Mouse (Mus musculus) liver, embryonic 15.5 days (tissue): ENCODE measurements around the gene Stx17. TPM values are rescaled to one million over a fixed set of nuclear protein-coding genes. Genes with fewer than 3 reads are reported as not detected.

ENCODE experiments used
- ATAC-seq: fragments of 200-750 bp; cut with Nextera tagmentation; 2 replicates; pipeline ENCODE4 v1.8.0; 2017; ENCODE audit warnings: moderate number of reproducible peaks, mild to moderate bottlenecking, moderate library complexity; ENCODE audit not compliant: insufficient read depth
- H3K27ac ChIP-seq: fragments of 300-500 bp; sonication (generic); replicated peaks from 2 replicates; pipeline ENCODE4 v1.5.1; 2015; ENCODE audit warnings: mild to moderate bottlenecking, inconsistent platforms
- H3K27me3 ChIP-seq: fragments of 300-500 bp; sonication (generic); 2 replicates; pipeline ENCODE4 v1.6.1; 2015; ENCODE audit warnings: mild to moderate bottlenecking, inconsistent platforms
- H3K36me3 ChIP-seq: fragments of 300-500 bp; sonication (generic); replicated peaks from 2 replicates; pipeline ENCODE4 v1.6.1; 2015; ENCODE audit warnings: moderate library complexity, mild to moderate bottlenecking, inconsistent platforms
- H3K4me1 ChIP-seq: fragments of 300-500 bp; sonication (generic); replicated peaks from 2 replicates; pipeline ENCODE4 v1.6.1; 2015; ENCODE audit warnings: inconsistent platforms
- H3K4me2 ChIP-seq: fragments of 300-500 bp; sonication (generic); 2 replicates; pipeline ENCODE4 v1.6.1; 2015; ENCODE audit warnings: moderate library complexity, mild to moderate bottlenecking, inconsistent platforms
- H3K4me3 ChIP-seq: fragments of 300-500 bp; sonication (generic); replicated peaks from 2 replicates; pipeline ENCODE4 v1.5.1; 2015; ENCODE audit warnings: mild to moderate bottlenecking, inconsistent platforms
- H3K9ac ChIP-seq: fragments of 300-500 bp; sonication (generic); 2 replicates; pipeline ENCODE4 v1.6.1; 2015; ENCODE audit warnings: moderate library complexity, mild to moderate bottlenecking, inconsistent platforms
- H3K9me3 ChIP-seq: fragments of 300-500 bp; sonication (generic); replicated peaks from 2 replicates; pipeline ENCODE4 v1.6.1; 2016; ENCODE audit warnings: inconsistent platforms
- WGBS: fragments of 180-500 bp; shearing (Covaris S2); methylation state at CpG from one replicate; pipeline ENCODE4 v1.1.7; 2015; ENCODE audit warnings: mixed read lengths; ENCODE audit not compliant: insufficient replicate concordance; 5-methylcytosine and 5-hydroxymethylcytosine counted together
- polyA plus RNA-seq: library from polyadenylated mRNA; unstranded; fragments of >200 nt; fragmentation: Nextera tagmentation; extraction: Ambion mirVana; gene quantifications from 2 replicates; pipeline ENCODE4 v1.2.1, GENCODE M21; 2015

The Stx17 gene
- polyA plus RNA-seq = 15.3 and 17.5 TPM in 2 replicates

GRCm38 (mm10) chr4:48124773-48125469 lies at the start of gene Stx17:
TSS of gene Stx17 (plus strand) at chr4:48124915.
- H3K36me3 ChIP-seq = no peaks in the 10 kb centered on the region
- peak within 1 kb of the TSS; percentile 89 for H3K4me3 ChIP-seq
- H3K27ac ChIP-seq = peak within 1 kb of the TSS; percentile 81
- peaks cover 12% of the 10 kb centered on the region; the same call in 1 of the 2 replicates for H3K27me3 ChIP-seq
- H3K4me1 ChIP-seq = peaks cover 17% of the 10 kb centered on the region
- no peaks in the 10 kb centered on the region for H3K9me3 ChIP-seq
- peak; percentile 100 for ATAC-seq
- H3K9ac ChIP-seq = peak within 1 kb of the TSS; percentile 94
- under 1% methylated on average over 58 of the region's 58 CpGs for WGBS
- H3K4me2 ChIP-seq = peak within 1 kb of the TSS; percentile 78

- Histone ChIP-seq H3K27me3 (peaks cover 31% of the 10 kb centered on the region), H3K27ac (no peak overlapping the region), H3K4me2 (no peak overlapping the region), H3K36me3 (no peaks in the 10 kb centered on the region), H3K9ac (no peak overlapping the region), H3K4me3 (no peak overlapping the region), H3K9me3 (no peaks in the 10 kb centered on the region), H3K4me1 (no peaks in the 10 kb centered on the region; the same call in 1 of the 2 replicates)
- 55% methylated on average over 13 of the region's 13 CpGs for WGBS
- ATAC-seq = no peak
Observed at GRCm38 (mm10) chr4:48076693-48077471, 47.8 kb upstream of the Stx17 start.

- Histone ChIP-seq H3K36me3 (no peaks in the 10 kb centered on the region), H3K9me3 (no peaks in the 10 kb centered on the region), H3K4me2 (no peak overlapping the region), H3K27me3 (peaks cover 36% of the 10 kb centered on the region), H3K4me1 (no peaks in the 10 kb centered on the region; the same call in 1 of the 2 replicates), H3K4me3 (no peak overlapping the region), H3K27ac (no peak overlapping the region), H3K9ac (no peak overlapping the region)
- WGBS = 18% methylated on average over 4 of the region's 4 CpGs
- no peak for ATAC-seq
Observed at GRCm38 (mm10) chr4:48078213-48078612, 46.5 kb upstream of the Stx17 start.

GRCm38 (mm10) chr4:48079285-48080039 lies 45.3 kb upstream of the Stx17 start:
- Histone ChIP-seq H3K4me2 (no peak overlapping the region), H3K4me3 (no peak overlapping the region), H3K27me3 (peaks cover 36% of the 10 kb centered on the region), H3K9me3 (no peaks in the 10 kb centered on the region), H3K36me3 (no peaks in the 10 kb centered on the region), H3K9ac (no peak overlapping the region), H3K4me1 (no peaks in the 10 kb centered on the region; the same call in 1 of the 2 replicates), H3K27ac (no peak overlapping the region)
- no peak for ATAC-seq
- WGBS = 49% methylated on average over 8 of the region's 8 CpGs

GRCm38 (mm10) chr4:48083452-48083851 lies 41.3 kb upstream of the Stx17 start:
- no peak for ATAC-seq

GRCm38 (mm10) chr4:48086609-48087008 lies 38.1 kb upstream of the Stx17 start:
- 39% methylated on average over 6 of the region's 6 CpGs for WGBS
- H3K4me2 ChIP-seq = peak overlapping the region; percentile 26; the same call in 1 of the 2 replicates

More at GRCm38 (mm10) chr4:48083452-48083851, 41.3 kb upstream of the Stx17 start:
- Histone ChIP-seq H3K9ac (no peak overlapping the region), H3K36me3 (no peaks in the 10 kb centered on the region), H3K9me3 (no peaks in the 10 kb centered on the region), H3K27me3 (peaks cover 29% of the 10 kb centered on the region), H3K4me1 (peaks cover 24% of the 10 kb centered on the region; the same call in 1 of the 2 replicates), H3K4me3 (no peak overlapping the region), H3K27ac (no peak overlapping the region), H3K4me2 (no peak overlapping the region)
- 72% methylated on average over 4 of the region's 4 CpGs for WGBS

GRCm38 (mm10) chr4:48087497-48087896 lies 37.2 kb upstream of the Stx17 start:
- 54% methylated on average over 6 of the region's 6 CpGs for WGBS
- Histone ChIP-seq H3K4me3 (no peak overlapping the region), H3K9me3 (no peaks in the 10 kb centered on the region), H3K9ac (no peak overlapping the region), H3K4me1 (peaks cover 24% of the 10 kb centered on the region; the same call in 1 of the 2 replicates), H3K27me3 (0 out of 2 replicates have a peak, but pooled peaks cover 4% of the 10 kb centered on the region), H3K36me3 (no peaks in the 10 kb centered on the region), H3K27ac (no peak overlapping the region), H3K4me2 (no peak overlapping the region)
- peak; percentile 51; the same call in 1 of the 2 replicates for ATAC-seq

More at GRCm38 (mm10) chr4:48086609-48087008, 38.1 kb upstream of the Stx17 start:
- Histone ChIP-seq H3K4me3 (no peak overlapping the region), H3K36me3 (no peaks in the 10 kb centered on the region), H3K9ac (no peak overlapping the region), H3K27me3 (0 out of 2 replicates have a peak, but pooled peaks cover 4% of the 10 kb centered on the region), H3K27ac (no peak overlapping the region), H3K9me3 (no peaks in the 10 kb centered on the region), H3K4me1 (peaks cover 24% of the 10 kb centered on the region; the same call in 1 of the 2 replicates)
- peak; percentile 94 for ATAC-seq

GRCm38 (mm10) chr4:48093221-48093620 lies 31.5 kb upstream of the Stx17 start:
- Histone ChIP-seq H3K36me3 (no peaks in the 10 kb centered on the region), H3K27ac (no peak overlapping the region), H3K4me3 (no peak overlapping the region), H3K27me3 (0 out of 2 replicates have a peak, but pooled peaks cover 4% of the 10 kb centered on the region), H3K4me2 (no peak overlapping the region), H3K9me3 (no peaks in the 10 kb centered on the region), H3K9ac (no peak overlapping the region), H3K4me1 (0 out of 2 replicates have a peak, but pooled peaks cover under 1% of the 10 kb centered on the region)
- no peak for ATAC-seq
- WGBS = 59% methylated on average over 3 of the region's 3 CpGs

GRCm38 (mm10) chr4:48100217-48100616 lies 24.5 kb upstream of the Stx17 start:
- no peak overlapping the region for H3K4me3 ChIP-seq
- H3K9ac ChIP-seq = no peak overlapping the region
- no peaks in the 10 kb centered on the region for H3K4me1 ChIP-seq
- H3K4me2 ChIP-seq = no peak overlapping the region
- ATAC-seq = no peak
- no peaks in the 10 kb centered on the region for H3K36me3 ChIP-seq
- 54% methylated on average over 8 of the region's 8 CpGs for WGBS
- no peak overlapping the region for H3K27ac ChIP-seq
- no peaks in the 10 kb centered on the region for H3K9me3 ChIP-seq
- H3K27me3 ChIP-seq = 0 out of 2 replicates have a peak, but pooled peaks cover 4% of the 10 kb centered on the region

GRCm38 (mm10) chr4:48101981-48102380 lies 22.7 kb upstream of the Stx17 start:
- no peak overlapping the region for H3K9ac ChIP-seq

More at GRCm38 (mm10) chr4:48101981-48102380, 22.7 kb upstream of the Stx17 start:
- WGBS = 47% methylated on average over 2 of the region's 2 CpGs
- no peaks in the 10 kb centered on the region for H3K9me3 ChIP-seq
- no peak overlapping the region for H3K4me3 ChIP-seq
- H3K27me3 ChIP-seq = 0 out of 2 replicates have a peak, but pooled peaks cover 4% of the 10 kb centered on the region
- H3K4me2 ChIP-seq = no peak overlapping the region
- H3K36me3 ChIP-seq = no peaks in the 10 kb centered on the region
- no peak overlapping the region for H3K27ac ChIP-seq
- ATAC-seq = no peak
- no peaks in the 10 kb centered on the region for H3K4me1 ChIP-seq
